Mouse (Mus musculus) liver, adult 2 months (tissue): ENCODE results near the gene Ano2. TPM values are rescaled to one million over a fixed set of nuclear protein-coding genes. Genes with fewer than 3 reads are reported as not detected.

ENCODE experiments used
- DNase-seq: peaks from one replicate; pipeline ENCODE4 v3.0.0-alpha.2; 2011; ENCODE audit warnings: low read depth, low spot score; ENCODE audit errors: extremely low read depth
- H3K27ac ChIP-seq: fragments of 200-500 bp; replicated peaks from 2 replicates; pipeline ENCODE4 v1.5.1; 2012; ENCODE audit warnings: low read depth, mild to moderate bottlenecking, control low read depth, inconsistent platforms, low read length; ENCODE audit not compliant: insufficient read depth
- H3K27me3 ChIP-seq: fragments of 200-500 bp; 2 replicates; pipeline ENCODE4 v1.6.1; 2012; ENCODE audit warnings: mild to moderate bottlenecking, moderate library complexity, low read length, inconsistent platforms; ENCODE audit not compliant: control insufficient read depth, insufficient read depth
- H3K36me3 ChIP-seq: fragments of 200-500 bp; 2 replicates; pipeline ENCODE4 v1.6.1; 2012; ENCODE audit warnings: low read length, inconsistent platforms; ENCODE audit not compliant: control insufficient read depth, insufficient read depth
- H3K4me1 ChIP-seq: fragments of 200-500 bp; 2 replicates; pipeline ENCODE4 v1.6.1; 2011; ENCODE audit warnings: low read length; ENCODE audit not compliant: control insufficient read depth, insufficient read depth
- H3K4me3 ChIP-seq: fragments of 200-500 bp; 2 replicates; pipeline ENCODE4 v1.5.1; 2011; ENCODE audit warnings: low read depth, mild to moderate bottlenecking, control low read depth, low read length, moderate library complexity; ENCODE audit not compliant: insufficient read depth
- H3K79me2 ChIP-seq: fragments of 200-500 bp; 2 replicates; pipeline ENCODE4 v1.6.1; 2012; ENCODE audit warnings: inconsistent platforms, mild to moderate bottlenecking, low read length, moderate library complexity; ENCODE audit not compliant: control insufficient read depth, insufficient read depth
- H3K9ac ChIP-seq: fragments of 200-500 bp; 2 replicates; pipeline ENCODE4 v1.6.1; 2012; ENCODE audit warnings: low read depth, mild to moderate bottlenecking, control low read depth, inconsistent platforms, low read length
- CTCF ChIP-seq: fragments of 200-500 bp; IDR thresholded peaks from 2 replicates; pipeline ENCODE4 v1.5.1; 2011; ENCODE audit warnings: low read depth, low read length, control low read depth
- POLR2A ChIP-seq: fragments of 200-500 bp; IDR thresholded peaks from 2 replicates; pipeline ENCODE4 v1.6.1; 2011; ENCODE audit warnings: low read length, control low read depth; ENCODE audit not compliant: insufficient read depth; ENCODE audit errors: extremely low read depth
- WGBS: fragments of 180-500 bp; shearing (Covaris S2); methylation state at CpG from one replicate; pipeline ENCODE4 v1.1.7; 2018; 5-methylcytosine and 5-hydroxymethylcytosine counted together
- polyA plus RNA-seq: library from polyadenylated mRNA; depleted of rRNA; stranded (reverse); fragments of >200 nt; gene quantifications from 2 replicates; pipeline ENCODE4 v1.2.3, GENCODE M21; 2012; rRNA removed
- total RNA-seq: library from RNA; depleted of rRNA; stranded (reverse); fragments of >200 nt; gene quantifications from 2 replicates; pipeline ENCODE4 v1.2.3, GENCODE M21; 2014; rRNA removed

Ano2 gene
- total and polyA plus RNA-seq, 2 experiments, result 0.09 TPM; not detected in 1

DNA sequence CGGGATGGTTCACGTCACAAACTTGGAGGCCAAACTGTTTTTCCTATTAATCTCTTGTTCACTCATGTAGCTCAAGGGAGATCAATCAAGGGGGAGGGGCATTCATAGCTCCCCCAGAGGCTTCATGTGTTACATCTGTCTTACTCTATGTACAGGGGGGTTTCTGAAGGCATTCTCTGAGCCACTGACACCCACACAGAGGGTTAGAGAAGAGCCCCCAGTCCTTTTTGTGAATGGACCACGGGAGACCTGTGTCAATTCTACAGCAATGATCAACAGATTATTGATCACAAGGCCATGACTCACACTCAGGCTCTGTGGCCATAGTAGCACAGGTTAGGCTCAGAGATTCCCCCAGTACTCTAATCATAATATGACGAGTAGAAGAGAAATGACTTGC lies 358.0 kb downstream of the Ano2 start:
- no peak overlapping the region for H3K4me3 ChIP-seq
- no peaks in the 10 kb centered on the region for H3K27me3 ChIP-seq
- H3K36me3 ChIP-seq, result no peaks in the 10 kb centered on the region
- 43% methylated on average over 4 of the region's 4 CpGs for WGBS
- no peak for DNase-seq
- no peak overlapping the region for H3K27ac ChIP-seq
- no peaks in the 10 kb centered on the region for H3K4me1 ChIP-seq
- no peak overlapping the region for H3K9ac ChIP-seq
- no peak for TF ChIP-seq POLR2A
- TF ChIP-seq CTCF, result no peak
- H3K79me2 ChIP-seq, result no peaks in the 10 kb centered on the region

DNA sequence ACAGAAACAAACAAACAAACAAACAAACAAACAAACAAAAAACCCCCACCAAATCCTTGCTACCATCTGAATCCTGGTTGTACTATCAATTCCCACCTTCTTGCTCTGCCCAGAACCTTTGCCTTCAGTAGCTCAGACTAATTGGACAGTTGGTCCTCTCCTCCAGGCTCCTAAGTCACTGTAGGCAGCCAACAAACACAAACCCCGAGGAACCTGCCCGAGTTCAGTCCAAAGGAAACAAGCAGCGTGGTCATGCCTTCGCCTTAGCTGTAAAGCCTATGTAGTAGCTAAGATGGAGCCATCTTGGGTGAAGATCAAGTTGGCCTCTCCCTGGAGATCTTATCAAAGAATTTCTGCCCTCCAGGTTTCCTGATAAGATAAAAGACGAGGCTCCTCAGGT lies 362.9 kb downstream of the Ano2 start:
- no peak overlapping the region for H3K27ac ChIP-seq
- H3K36me3 ChIP-seq, result no peaks in the 10 kb centered on the region
- H3K27me3 ChIP-seq, result no peaks in the 10 kb centered on the region
- H3K9ac ChIP-seq, result no peak overlapping the region
- TF ChIP-seq CTCF, result no peak
- TF ChIP-seq POLR2A, result no peak
- no peak overlapping the region for H3K4me3 ChIP-seq
- 79% methylated on average over 5 of the region's 5 CpGs for WGBS
- no peak for DNase-seq
- H3K79me2 ChIP-seq, result no peaks in the 10 kb centered on the region
- no peaks in the 10 kb centered on the region for H3K4me1 ChIP-seq

DNA sequence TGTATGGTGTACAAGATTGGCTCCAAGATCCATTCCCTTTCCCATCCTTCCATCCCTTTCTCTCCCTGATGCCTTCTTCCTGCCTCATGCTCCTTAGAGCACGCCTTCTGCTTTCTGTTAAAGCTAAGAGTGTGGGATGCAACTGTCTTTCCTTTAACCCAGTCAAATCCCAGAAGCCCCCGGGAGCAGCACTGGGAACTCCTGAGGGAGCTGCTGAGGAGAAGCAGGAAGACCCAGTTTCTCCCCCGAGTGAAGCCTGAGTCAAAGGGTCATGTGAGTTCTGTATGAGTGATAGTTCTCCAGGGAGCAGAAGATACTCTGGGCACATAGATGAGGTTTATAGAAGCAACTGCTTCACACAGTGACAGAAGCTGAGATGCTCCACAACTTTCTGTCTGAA lies 367.5 kb downstream of the Ano2 start:
- H3K27ac ChIP-seq, result no peak overlapping the region
- TF ChIP-seq CTCF (no peak), POLR2A (no peak)
- H3K4me3 ChIP-seq, result no peak overlapping the region
- no peaks in the 10 kb centered on the region for H3K79me2 ChIP-seq
- WGBS, result 80% methylated on average over 3 of the region's 3 CpGs
- no peaks in the 10 kb centered on the region for H3K36me3 ChIP-seq
- H3K9ac ChIP-seq, result no peak overlapping the region
- no peaks in the 10 kb centered on the region for H3K27me3 ChIP-seq
- no peak for DNase-seq
- no peaks in the 10 kb centered on the region for H3K4me1 ChIP-seq

DNA sequence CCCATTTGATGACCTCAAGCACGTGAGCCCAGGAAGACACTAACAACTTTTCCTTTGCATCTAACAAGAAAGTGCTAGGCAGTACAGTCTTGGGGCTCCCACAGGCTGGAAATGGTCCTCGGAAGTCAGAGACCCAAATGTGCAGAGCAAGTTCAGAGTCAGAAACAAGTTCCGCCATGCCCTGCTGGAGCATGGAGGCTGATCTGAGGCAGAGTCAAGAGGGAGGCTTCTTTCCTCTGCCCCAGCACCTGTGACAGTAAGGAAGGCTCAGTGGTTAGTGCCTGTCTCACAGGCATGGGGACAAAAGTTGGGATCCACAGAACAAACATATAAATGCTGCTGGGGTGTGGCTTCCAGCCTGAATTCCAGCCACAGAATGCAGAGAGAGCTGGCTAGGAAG lies 390.3 kb downstream of the Ano2 start:
- no peak overlapping the region for H3K27ac ChIP-seq
- no peak overlapping the region for H3K9ac ChIP-seq
- DNase-seq, result no peak
- H3K4me1 ChIP-seq, result no peaks in the 10 kb centered on the region
- no peak overlapping the region for H3K4me3 ChIP-seq
- no peaks in the 10 kb centered on the region for H3K36me3 ChIP-seq
- H3K27me3 ChIP-seq, result no peaks in the 10 kb centered on the region
- 79% methylated on average over 3 of the region's 3 CpGs for WGBS
- H3K79me2 ChIP-seq, result no peaks in the 10 kb centered on the region
- TF ChIP-seq POLR2A (no peak), CTCF (no peak)

DNA sequence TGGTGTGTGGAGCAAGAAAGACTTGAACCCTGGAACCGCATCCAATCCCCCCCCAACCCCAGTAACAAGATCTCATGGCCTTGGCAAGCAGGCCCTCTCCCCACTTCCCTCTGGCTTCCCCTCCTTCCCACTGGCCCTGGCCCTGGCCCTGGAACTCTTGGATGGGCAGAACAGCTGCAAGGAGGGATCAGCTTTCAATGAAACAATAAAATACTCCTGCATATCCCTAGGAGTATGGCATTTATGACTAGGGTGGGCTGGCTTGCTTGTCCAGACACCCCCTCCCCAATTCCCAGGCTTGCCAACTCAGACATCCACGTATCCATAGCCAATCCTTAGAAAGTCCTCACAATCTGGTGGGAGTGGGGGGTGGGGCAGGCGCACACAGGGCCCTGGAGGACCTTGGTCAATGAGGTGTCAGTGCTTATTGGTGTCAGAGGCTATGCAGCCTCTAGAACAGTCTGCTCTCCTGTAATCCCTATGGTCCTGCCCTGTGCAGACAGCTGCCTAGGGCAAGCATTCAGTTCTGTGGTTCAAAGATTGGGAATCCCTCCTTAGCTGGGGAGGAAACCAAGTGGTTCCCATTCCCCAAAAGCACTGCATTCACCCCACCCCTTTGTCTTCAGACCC lies 396.2 kb downstream of the Ano2 start:
- DNase-seq, result no peak
- Histone ChIP-seq H3K79me2 (no peaks in the 10 kb centered on the region), H3K4me3 (no peak overlapping the region), H3K27me3 (no peaks in the 10 kb centered on the region), H3K27ac (no peak overlapping the region), H3K36me3 (no peaks in the 10 kb centered on the region), H3K9ac (no peak overlapping the region), H3K4me1 (no peaks in the 10 kb centered on the region)
- TF ChIP-seq POLR2A (no peak), CTCF (no peak)
- WGBS, result 85% methylated on average over 3 of the region's 3 CpGs

DNA sequence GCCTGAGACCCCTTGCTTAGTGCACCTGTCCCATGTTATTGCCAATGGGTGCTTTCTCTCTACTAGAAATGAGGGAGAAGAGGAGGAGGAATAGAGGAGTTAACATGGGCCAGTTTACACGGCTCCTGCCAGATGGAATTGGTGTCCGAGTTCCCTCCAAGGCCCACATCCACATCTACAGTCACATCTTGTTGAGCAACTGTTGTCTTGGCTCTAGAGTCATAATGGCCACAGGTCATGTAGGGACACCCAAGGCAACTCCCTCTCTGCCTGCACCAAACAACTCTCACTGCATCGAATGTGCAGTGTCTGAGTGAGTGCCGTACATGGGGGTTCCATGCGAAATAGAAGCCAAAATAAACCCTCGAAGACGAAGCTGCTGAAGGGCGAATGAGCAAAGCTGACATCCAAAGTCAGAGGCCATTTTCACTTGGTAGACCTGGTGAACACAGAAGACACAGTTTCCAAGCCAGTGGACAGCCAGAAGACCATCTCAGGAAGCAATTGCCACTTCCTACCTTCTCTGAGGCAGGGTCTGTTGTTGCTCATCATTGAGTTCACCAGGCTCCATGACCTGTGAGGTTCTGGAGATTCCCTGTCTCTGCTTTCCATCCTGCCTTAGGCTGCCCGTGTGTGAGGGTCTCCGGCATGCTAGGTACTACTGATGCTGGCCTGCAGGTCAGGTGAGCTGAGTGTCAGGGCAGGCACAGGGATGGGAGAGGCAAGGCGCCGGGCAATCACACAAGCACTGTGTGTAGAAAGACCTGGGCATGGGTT lies 398.5 kb downstream of the Ano2 start:
- WGBS, result 88% methylated on average over 12 of the region's 12 CpGs
- Histone ChIP-seq H3K4me3 (no peak overlapping the region), H3K27me3 (no peaks in the 10 kb centered on the region), H3K36me3 (no peaks in the 10 kb centered on the region), H3K27ac (no peak overlapping the region), H3K4me1 (no peaks in the 10 kb centered on the region), H3K9ac (no peak overlapping the region), H3K79me2 (no peaks in the 10 kb centered on the region)
- DNase-seq, result no peak
- TF ChIP-seq POLR2A (no peak), CTCF (no peak)

Other genes starting within 250 kb of the Ano2 start
- gene Cd9, start 195.6 kb upstream of the Ano2 start, total RNA-seq, result 17.4 and 19.1 TPM in 2 replicates
- 17.9 and 33.7 TPM in 2 replicates for gene Cd9, start 195.6 kb upstream of the Ano2 start, polyA plus RNA-seq
- gene Vwf, start 143.6 kb upstream of the Ano2 start, total RNA-seq, result 4.9 and 6.8 TPM in 2 replicates
- gene Vwf, start 143.6 kb upstream of the Ano2 start, polyA plus RNA-seq, result 9.0 and 10.9 TPM in 2 replicates